Mouse (Mus musculus) c-Kit-positive CD71-negative TER-119-negative erythroid progenitor cells, embryonic 14.5 days (primary cell): ENCODE results near the gene Cd70.
A peak's percentile ranks its signal among the peaks of the same experiment; 100 is the strongest.

Source experiments
- DNase-seq: peaks from one replicate; pipeline ENCODE4 v3.0.0-alpha.2; 2013; ENCODE audit warnings: low read depth

Gene Cd70

DNA sequence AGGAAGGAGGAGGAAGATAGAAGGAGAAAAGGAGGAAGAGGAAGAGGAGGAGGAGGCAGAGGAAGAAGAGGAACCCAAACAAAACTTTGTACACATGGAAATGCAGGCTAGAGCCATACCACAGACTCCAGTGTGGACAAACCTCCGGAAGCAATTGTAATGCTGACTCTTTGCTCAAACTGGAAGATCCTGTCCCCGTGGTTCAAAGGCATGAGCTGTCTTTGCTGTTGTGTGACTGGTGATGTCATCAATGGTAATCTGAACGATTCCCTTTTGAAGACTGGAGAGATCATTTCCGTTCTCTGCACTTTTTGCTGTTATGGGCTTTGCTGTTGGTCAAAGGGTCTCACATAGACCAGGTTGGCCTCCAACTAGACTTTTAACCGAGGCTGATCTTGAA lies 51.3 kb downstream of the Cd70 start:
- no peak for DNase-seq

DNA sequence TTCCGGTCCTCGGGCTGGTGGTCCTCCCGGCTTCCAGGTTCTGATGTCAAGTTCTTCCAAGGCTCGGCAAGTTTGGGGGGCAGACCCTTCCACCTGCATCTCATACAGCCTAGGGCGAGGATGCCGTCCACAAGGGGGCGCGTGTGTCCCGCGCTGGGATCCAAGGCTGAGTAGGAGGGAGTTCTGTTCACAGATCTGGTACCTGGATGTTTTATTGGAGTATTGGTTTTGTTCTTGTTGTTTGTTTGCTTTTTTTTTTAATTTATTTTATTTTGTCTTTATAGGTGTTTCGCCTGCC lies 53.0 kb downstream of the Cd70 start:
- DNase-seq = peak; percentile 73
